Mouse (Mus musculus) adrenal gland, adult 8-10 months (tissue): ENCODE results near the gene Zfp202. TPM values are rescaled to one million over a fixed set of nuclear protein-coding genes. Genes with fewer than 3 reads are reported as not detected.

Experiments used
- DNase-seq: peaks from one replicate; pipeline ENCODE4 v3.0.0; 2022
- total RNA-seq, 4 experiments: library from RNA; stranded (reverse); gene quantifications; 2 replicates each; pipeline ENCODE4 v1.2.4; 2022

The Zfp202 gene
- total RNA-seq, 4 experiments from 2014 or later, result 5.8 to 8.0 (median 6.7) TPM

DNA sequence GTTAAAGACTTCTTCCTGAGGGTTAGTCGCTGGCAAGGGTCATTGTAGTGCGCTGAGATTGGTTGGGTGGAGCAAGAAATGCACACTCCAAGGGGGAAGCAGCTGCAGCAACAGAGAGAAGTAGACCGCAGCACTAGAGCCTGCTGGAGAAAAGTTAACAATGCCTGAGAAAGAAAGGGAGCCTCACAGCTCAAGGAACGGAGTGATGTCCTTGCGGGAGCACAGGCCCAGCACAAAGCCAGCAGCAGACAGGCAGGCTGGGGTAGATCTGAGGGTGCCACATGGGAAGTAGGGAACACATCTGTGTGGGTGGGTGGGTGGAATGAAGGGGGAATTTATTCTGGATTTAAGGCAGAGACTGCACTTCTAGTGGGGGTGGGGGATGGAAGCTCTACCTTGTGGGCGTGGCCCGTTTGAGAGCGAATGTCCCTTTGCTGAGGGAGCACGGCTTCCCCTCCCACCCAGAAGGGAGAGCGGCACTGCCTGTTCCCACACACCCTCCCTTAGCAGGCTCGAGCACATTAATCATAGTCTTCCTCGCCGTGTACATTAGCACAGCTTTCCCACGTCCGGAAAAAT is 49.2 kb downstream of the Zfp202 start:
- DNase-seq, result peak; percentile 17

DNA sequence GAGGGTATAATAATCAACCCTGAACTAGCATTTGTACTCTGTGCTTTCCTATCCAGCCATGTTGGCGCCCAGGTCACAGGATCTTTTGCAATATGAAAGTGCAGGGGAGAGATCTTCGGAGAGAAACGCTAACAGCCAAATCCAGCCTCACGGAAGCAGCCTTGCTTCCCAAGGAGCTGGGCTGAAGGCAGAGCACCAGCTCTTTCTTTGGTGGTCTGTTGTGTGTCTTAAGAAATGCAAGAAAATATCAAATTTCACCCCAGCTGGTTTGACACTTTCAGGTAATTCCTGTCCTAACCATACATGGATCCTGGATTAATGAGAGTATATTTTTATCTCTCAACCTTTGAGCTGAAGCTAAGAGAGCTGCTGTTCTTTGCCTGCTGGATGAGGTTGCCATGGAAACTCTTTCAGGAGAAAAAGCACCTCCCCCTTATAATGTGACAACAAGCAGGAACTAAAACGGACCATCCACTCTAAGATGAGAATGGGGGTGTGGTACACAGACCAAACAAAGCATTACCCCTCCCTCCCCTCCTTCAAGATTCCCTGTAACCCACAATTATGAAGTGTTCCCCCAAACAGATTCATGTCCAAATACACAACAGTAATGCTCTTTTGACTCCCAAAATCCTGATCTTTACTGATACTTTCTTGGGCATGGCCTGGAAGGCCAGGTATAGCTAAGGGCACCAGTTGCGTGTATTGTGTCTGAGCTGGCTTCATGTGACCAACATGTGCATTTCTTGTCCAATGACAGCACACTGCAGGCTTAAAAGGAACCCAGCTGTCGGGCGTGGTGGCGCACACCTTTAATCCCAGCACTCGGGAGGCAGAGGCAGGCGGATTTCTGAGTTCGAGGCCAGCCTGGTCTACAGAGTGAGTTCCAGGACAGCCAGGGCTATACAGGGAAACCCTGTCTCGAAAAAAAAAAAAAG is 50.1 kb downstream of the Zfp202 start:
- DNase-seq, result no peak

DNA sequence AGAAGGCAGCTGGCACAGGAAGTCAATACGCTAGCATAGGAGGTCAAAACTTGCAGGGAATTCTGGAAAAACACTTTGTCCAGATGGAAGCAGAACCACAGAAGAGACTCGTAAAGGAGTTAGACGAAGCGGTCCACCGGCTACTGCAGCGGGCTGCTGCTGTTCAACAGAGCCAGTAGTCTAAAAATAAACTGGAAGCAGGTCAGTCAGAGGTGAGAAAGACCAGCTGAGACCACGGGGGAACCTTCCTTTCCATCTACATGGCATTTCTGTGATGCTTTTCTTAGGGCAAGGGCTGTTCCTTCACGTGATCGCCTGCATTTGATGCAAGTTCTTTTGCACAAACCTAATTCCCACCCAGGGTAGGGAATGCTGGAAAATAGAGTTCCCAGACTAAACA is 53.4 kb downstream of the Zfp202 start:
- DNase-seq, result no peak

DNA sequence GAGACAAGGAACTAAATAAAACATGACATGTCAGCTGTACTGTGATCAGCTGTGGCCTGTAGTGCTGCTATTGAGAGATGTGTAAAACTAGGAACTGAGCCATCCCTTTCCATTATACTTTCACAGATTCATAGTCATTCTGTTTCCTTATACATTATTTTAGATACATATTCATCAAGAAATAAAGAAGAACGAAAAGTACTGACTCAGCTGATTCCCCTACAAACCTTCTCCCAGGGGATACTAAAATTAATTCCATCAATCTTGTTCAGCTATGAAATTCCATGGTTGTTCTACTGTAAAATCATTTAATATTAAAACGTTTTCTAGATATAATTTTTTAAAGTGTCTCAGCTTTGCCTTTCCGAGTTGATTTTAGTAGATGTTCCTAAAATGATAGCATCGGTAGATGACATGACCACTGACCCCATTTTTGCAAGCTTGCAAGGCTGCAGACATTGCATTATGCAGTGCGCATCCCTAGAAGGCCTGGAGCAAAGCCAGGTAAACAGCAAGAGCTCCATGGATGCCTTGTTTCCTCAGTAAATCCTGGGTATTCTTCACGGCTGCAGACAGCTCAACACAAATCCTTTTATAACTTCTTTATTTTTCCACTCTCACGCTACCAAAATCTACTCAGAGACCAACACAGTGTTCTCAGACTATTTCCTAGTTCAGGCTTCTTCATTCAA is 54.0 kb downstream of the Zfp202 start:
- no peak for DNase-seq

DNA sequence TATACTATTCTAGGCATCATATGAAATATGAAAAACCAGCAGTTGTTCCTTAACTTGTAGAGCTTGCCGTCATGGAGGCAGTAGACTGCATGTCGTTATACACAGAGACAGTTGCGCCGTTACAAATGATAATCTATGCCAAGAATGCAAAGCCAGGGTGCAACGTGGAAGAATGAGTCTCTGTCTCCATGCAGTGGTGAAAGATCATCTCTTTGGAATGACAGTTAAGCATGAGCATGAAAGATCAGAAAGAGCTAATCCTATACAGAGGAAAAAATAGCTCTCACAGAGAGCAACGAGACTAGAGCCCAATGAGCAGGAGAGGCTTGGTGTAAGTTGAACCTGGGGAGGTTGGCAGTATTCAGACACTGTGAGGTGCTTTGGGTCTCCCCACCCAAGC is 54.6 kb downstream of the Zfp202 start:
- DNase-seq, result no peak

DNA sequence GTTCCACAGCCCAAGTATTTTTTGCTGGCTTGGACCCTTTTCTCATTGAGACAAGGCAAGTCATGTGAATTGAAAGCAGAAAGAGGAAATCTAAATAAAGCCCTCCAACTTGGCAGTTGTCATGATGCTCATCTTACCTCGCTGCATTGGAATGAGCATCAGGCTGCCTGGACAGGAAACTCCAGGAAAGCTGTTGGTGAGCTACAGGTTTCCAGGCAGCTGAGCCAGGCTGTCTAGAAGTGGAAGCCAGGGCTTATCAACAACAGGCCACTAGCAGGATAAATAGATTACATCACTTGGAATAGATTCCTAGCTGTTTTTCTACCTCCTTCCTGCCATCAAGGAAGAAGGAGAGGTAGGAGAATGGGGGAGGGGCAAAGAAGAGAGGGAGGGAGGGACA is 57.0 kb downstream of the Zfp202 start:
- DNase-seq, result no peak

DNA sequence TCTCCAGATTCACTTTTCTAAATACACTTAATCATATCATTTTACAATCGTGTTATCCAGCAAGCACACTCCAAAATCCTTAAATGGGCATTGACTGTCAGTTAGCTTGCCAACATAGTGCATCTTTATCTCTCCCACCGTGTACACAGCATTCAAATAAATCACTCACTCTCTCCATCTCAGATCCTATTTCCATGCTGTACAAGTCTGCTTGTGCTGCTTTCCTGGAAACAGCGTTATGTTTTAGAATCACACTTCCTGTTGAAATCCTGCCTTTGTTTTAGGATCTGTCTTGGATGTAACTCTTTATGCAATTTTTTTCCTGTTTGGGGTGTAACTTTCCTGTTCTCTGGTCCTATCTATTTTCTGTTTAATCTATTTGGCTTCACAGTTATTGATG is 60.3 kb downstream of the Zfp202 start:
- DNase-seq, result no peak

Other genes with a start within 250 kb of the Zfp202 start
- not detected for gene Olfr975, start 240.3 kb upstream of the Zfp202 start, total RNA-seq
- not detected for gene Olfr976, start 231.2 kb upstream of the Zfp202 start, total RNA-seq
- gene Olfr978, start 200.2 kb upstream of the Zfp202 start, total RNA-seq, result not detected
- not detected for gene Olfr979, start 188.9 kb upstream of the Zfp202 start, total RNA-seq
- not detected for gene Olfr980, start 182.7 kb upstream of the Zfp202 start, total RNA-seq
- gene Olfr981, start 170.9 kb upstream of the Zfp202 start, total RNA-seq, result not detected
- gene Olfr982, start 118.5 kb upstream of the Zfp202 start, total RNA-seq, result not detected
- not detected for gene Olfr983, start 98.7 kb upstream of the Zfp202 start, total RNA-seq
- not detected for gene Olfr984, start 78.1 kb upstream of the Zfp202 start, total RNA-seq
- gene Olfr985, start 62.1 kb upstream of the Zfp202 start, total RNA-seq, result under 1 TPM in 1 of 4 experiments, not detected in 3; 0.23 TPM
- not detected for gene Tmem225, start 44.2 kb upstream of the Zfp202 start, total RNA-seq
- under 1 TPM in 1 of 4 experiments, not detected in 3; 0.08 TPM for gene Olfr986, start 11.4 kb upstream of the Zfp202 start, total RNA-seq
- 10 to 100 TPM in 2 of 4 experiments, 1 to 10 TPM in 2; 8.7 to 14.7 (median 11.9) TPM for gene Scn3b, start 76.9 kb downstream of the Zfp202 start, total RNA-seq